ENCODE assay signal across 8 mouse cellular contexts in the genomic region with DNA sequence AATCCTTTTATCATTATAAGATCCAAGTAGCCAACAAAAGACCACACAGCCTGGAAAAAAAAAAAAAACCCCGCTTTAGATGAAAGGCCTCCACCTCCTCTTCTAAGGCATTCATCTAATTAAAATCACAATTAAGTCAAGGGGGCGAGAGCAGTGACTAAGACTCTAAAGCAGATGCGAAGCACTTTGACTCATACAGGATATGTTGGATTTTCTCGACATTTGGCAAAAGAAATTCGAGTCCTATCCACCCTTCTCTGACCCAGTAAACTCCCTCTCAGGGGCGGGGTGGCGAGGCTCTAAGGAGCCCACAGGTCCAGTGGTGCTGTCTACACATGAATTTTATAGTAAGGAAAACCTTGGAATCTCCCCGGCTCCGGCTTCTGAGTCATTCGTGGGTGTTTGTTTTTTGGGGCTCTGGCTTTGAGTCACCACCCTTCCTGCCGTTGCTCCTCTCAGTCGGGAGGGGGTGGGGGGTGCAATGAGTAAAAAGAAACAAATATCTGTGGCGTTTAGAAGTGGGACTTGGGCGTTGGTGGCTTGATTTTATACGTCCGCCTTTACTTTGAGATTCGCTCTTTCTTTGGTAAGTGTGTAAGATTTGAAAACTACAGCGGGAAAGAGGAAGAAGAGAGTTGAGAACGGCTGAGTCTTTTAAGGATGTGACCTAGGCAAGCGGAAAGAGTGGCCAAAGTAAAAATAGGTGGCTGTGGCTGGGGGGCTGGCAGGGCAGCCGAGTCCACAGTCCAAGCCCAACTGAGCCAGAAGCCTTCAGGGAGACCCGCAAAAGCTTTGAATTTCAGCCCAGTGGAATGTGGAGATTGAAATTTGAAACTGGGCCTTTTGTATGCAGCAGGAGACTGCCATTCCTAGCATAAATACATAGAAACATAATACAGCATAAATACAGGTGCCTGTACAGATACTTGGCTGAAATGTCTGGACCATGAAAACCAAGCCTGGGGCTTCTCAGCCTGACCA.
DNase-seq lines count a peak whose midpoint lies in the region; ATAC-seq lines count a peak whose summit lies in the region.

No protein-coding gene starts in this region.

- 4% methylated on average over 22 of the region's 22 CpGs for WGBS in heart, embryonic 11.5 days (ENCODE audit: insufficient replicate concordance)
- WGBS in kidney, embryonic 15.5 days = 3% methylated on average over 22 of the region's 22 CpGs
- 5% methylated on average over 22 of the region's 22 CpGs for WGBS in liver, embryonic 11.5 days

- peak; percentile 14 for DNase-seq in spleen, adult 12 weeks (ENCODE audit: low spot score)
- no peak for DNase-seq in spleen, postnatal 14 days (ENCODE audit: low spot score in 2 of 2)
- peak; percentile 44 for DNase-seq in liver, embryonic 11.5 days (ENCODE audit: low spot score)
- peak; percentile 54 for DNase-seq in telencephalon, adult 2 months (ENCODE audit: low read depth, low spot score)

- H3K9me3 ChIP-seq in heart, embryonic 11.5 days (replicated peaks; ENCODE audit: control insufficient read depth, low read length) = no peaks in the 10 kb centered on the region
- no peaks in the 10 kb centered on the region for H3K9me3 ChIP-seq in kidney, embryonic 15.5 days (replicated peaks)
- H3K9me3 ChIP-seq in liver, embryonic 11.5 days (ENCODE audit: control insufficient read depth, low read length) = no peaks in the 10 kb centered on the region

- H3K4me3 ChIP-seq in heart, embryonic 11.5 days (ENCODE audit: low read depth, low read length) = peak overlapping the region; percentile 39
- peak overlapping the region; percentile 35 for H3K4me3 ChIP-seq in kidney, embryonic 15.5 days (replicated peaks)
- H3K4me3 ChIP-seq in liver, embryonic 11.5 days (ENCODE audit: low read depth, low read length) = peak overlapping the region; percentile 38

- no peaks in the 10 kb centered on the region for H3K27me3 ChIP-seq in heart, embryonic 11.5 days (ENCODE audit: control insufficient read depth, insufficient read depth, low read length)
- no peaks in the 10 kb centered on the region for H3K27me3 ChIP-seq in kidney, embryonic 15.5 days
- H3K27me3 ChIP-seq in liver, embryonic 11.5 days (replicated peaks; ENCODE audit: control insufficient read depth, insufficient read depth, low read length) = no peaks in the 10 kb centered on the region

- H3K9ac ChIP-seq in heart, embryonic 11.5 days (ENCODE audit: low read depth, low read length) = peak overlapping the region; percentile 40
- no peak overlapping the region for H3K9ac ChIP-seq in kidney, embryonic 15.5 days
- H3K9ac ChIP-seq in liver, embryonic 11.5 days (ENCODE audit: low read depth, low read length) = peak overlapping the region; percentile 26; the same call in 1 of the 2 replicates

- H3K4me2 ChIP-seq in heart, embryonic 11.5 days = peak overlapping the region; percentile 78
- H3K4me2 ChIP-seq in kidney, embryonic 15.5 days = peak overlapping the region; percentile 68
- H3K4me2 ChIP-seq in liver, embryonic 11.5 days = peak overlapping the region; percentile 71

- peaks cover 4% of the 10 kb centered on the region; the same call in 1 of the 2 replicates for H3K4me1 ChIP-seq in heart, embryonic 11.5 days (ENCODE audit: control insufficient read depth, insufficient read depth, low read length)
- peaks cover 20% of the 10 kb centered on the region for H3K4me1 ChIP-seq in kidney, embryonic 15.5 days
- no peaks in the 10 kb centered on the region; the same call in 1 of the 2 replicates for H3K4me1 ChIP-seq in liver, embryonic 11.5 days (replicated peaks; ENCODE audit: control insufficient read depth, insufficient read depth, low read length)

- peak; percentile 46 for ATAC-seq in erythroblast, adult 5-6 weeks (replicated peaks; ENCODE audit: low FRiP score, poor library complexity, severe bottlenecking)
- no peak for ATAC-seq in heart, embryonic 11.5 days (replicated peaks; ENCODE audit: insufficient number of reproducible peaks, low FRiP score, low TSS enrichment)
- peak; percentile 80 for ATAC-seq in kidney, embryonic 15.5 days (replicated peaks; ENCODE audit: low FRiP score)
- ATAC-seq in liver, embryonic 11.5 days (replicated peaks; ENCODE audit: low FRiP score) = no peak
- ATAC-seq in monocyte, adult 5-6 weeks (replicated peaks; ENCODE audit: insufficient number of reproducible peaks, low FRiP score, low TSS enrichment, poor library complexity, severe bottlenecking) = peak; percentile 51

- no peak overlapping the region for H3K27ac ChIP-seq in heart, embryonic 11.5 days (ENCODE audit: low read depth, low read length)
- peak overlapping the region; percentile 49 for H3K27ac ChIP-seq in kidney, embryonic 15.5 days
- H3K27ac ChIP-seq in liver, embryonic 11.5 days (ENCODE audit: low read depth, low read length) = no peak overlapping the region

- H3K36me3 ChIP-seq in heart, embryonic 11.5 days (ENCODE audit: control insufficient read depth, insufficient read depth, low read length) = no peaks in the 10 kb centered on the region
- no peaks in the 10 kb centered on the region for H3K36me3 ChIP-seq in kidney, embryonic 15.5 days
- H3K36me3 ChIP-seq in liver, embryonic 11.5 days (ENCODE audit: control insufficient read depth, insufficient read depth, low read length) = no peaks in the 10 kb centered on the region

Comparison
In these comparisons a context has a peak if more than half of its experiments do, and no peak if none do; other contexts are left out.
1. DNase-seq: peak in spleen, adult 12 weeks (single experiment), liver, embryonic 11.5 days (single experiment) and telencephalon, adult 2 months (single experiment); none in spleen, postnatal 14 days (0 of 2).
2. ATAC-seq: peak in erythroblast, adult 5-6 weeks (single experiment), kidney, embryonic 15.5 days (single experiment) and monocyte, adult 5-6 weeks (single experiment); none in heart, embryonic 11.5 days (single experiment) and liver, embryonic 11.5 days (single experiment).
3. Peak in every context shown above with its lines, with median percentiles within 50 percentile points of each other: H3K4me2 ChIP-seq and H3K4me3 ChIP-seq.